Mouse (Mus musculus): ENCODE results near the gene Smarcd1. TPM values are rescaled to one million over a fixed set of nuclear protein-coding genes. Genes with fewer than 3 reads are reported as not detected.

Gene Smarcd1
- total and polyA plus RNA-seq, 2 experiments from 2014 or later = 16.8 to 35.7 TPM

DNA sequence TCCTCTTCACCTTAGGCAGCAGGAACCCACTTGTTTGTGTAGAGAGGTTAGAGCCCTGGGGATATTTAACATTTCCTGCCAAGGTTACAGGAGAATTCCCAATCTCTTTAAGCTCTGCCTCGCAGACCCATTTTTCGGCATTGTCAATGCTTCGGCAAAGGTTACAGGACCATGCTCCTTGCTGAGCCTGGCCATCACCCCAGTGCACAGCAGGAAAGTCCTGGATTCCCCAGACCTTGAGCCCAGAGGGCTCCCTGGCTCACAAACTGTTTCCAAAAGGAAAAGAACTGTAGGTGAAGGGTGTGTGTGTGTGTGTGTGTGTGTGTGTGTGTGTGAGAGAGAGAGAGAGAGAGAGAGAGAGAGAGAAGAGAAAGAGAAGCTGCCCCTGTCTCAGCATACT, 27.1 kb upstream of the Smarcd1 start:
- no peak overlapping the region for H3K4me2 ChIP-seq (ENCODE audit: low read depth, low read length)
- no peak overlapping the region for H3K9ac ChIP-seq (replicated peaks; ENCODE audit: low read depth, low read length)
- H3K9me3 ChIP-seq (replicated peaks; ENCODE audit: control insufficient read depth, low read length) = no peaks in the 10 kb centered on the region
- TF ChIP-seq EP300 (IDR thresholded peaks at IDR 0.05; ENCODE audit: low read depth) (no peak), CTCF (IDR thresholded peaks at IDR 0.05; ENCODE audit: low read depth) (no peak)
- no peak overlapping the region for H3K4me3 ChIP-seq (ENCODE audit: low read depth, low read length)
- no peaks in the 10 kb centered on the region for H3K4me1 ChIP-seq (ENCODE audit: control insufficient read depth, insufficient read depth)
- H3K27ac ChIP-seq (ENCODE audit: low read depth) = no peak overlapping the region
- H3K36me3 ChIP-seq (replicated peaks; ENCODE audit: control insufficient read depth, insufficient read depth, low read length) = no peaks in the 10 kb centered on the region
- DNase-seq (ENCODE audit: low spot score) (no peak), ATAC-seq (ENCODE audit: insufficient read depth, low read depth) (no peak)
- 59% methylated on average over 3 of the region's 3 CpGs for WGBS
- H3K27me3 ChIP-seq (ENCODE audit: control insufficient read depth, insufficient read depth, low read length) = peaks cover 58% of the 10 kb centered on the region

DNA sequence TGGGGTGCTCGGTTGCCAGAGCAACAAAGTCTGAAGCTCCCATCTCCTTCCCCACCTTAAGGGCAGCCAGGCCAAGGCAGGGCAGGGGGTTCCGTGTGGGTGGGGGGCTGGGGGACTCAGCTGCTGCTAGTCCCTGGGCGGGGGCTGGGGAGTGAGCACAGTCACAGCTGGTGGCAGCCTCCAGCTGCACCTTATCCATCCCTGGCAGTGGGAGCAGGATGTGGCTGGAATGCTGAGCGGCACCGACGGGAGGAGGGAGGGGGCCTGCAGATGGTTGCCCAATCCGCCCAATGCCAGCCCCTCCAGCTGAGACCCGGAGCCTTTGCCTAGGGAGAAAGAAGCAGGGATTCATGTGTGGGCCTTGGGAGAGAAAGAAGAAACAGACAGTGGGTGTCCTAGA, 24.8 kb upstream of the Smarcd1 start:
- no peaks in the 10 kb centered on the region for H3K4me1 ChIP-seq (ENCODE audit: control insufficient read depth, insufficient read depth)
- no peaks in the 10 kb centered on the region for H3K9me3 ChIP-seq (replicated peaks; ENCODE audit: control insufficient read depth, low read length)
- H3K4me3 ChIP-seq (ENCODE audit: low read depth, low read length) = no peak overlapping the region
- no peak overlapping the region for H3K27ac ChIP-seq (ENCODE audit: low read depth)
- ATAC-seq (ENCODE audit: insufficient read depth, low read depth) = no peak
- H3K36me3 ChIP-seq (replicated peaks; ENCODE audit: control insufficient read depth, insufficient read depth, low read length) = no peaks in the 10 kb centered on the region
- no peak overlapping the region for H3K9ac ChIP-seq (replicated peaks; ENCODE audit: low read depth, low read length)
- no peak overlapping the region for H3K4me2 ChIP-seq (ENCODE audit: low read depth, low read length)
- TF ChIP-seq EP300 (IDR thresholded peaks at IDR 0.05; ENCODE audit: low read depth) = no peak
- no peak for TF ChIP-seq CTCF (IDR thresholded peaks at IDR 0.05; ENCODE audit: low read depth)
- H3K27me3 ChIP-seq (ENCODE audit: control insufficient read depth, insufficient read depth, low read length) = peaks cover 36% of the 10 kb centered on the region
- DNase-seq (ENCODE audit: low spot score) = no peak
- WGBS = 50% methylated on average over 8 of the region's 8 CpGs

DNA sequence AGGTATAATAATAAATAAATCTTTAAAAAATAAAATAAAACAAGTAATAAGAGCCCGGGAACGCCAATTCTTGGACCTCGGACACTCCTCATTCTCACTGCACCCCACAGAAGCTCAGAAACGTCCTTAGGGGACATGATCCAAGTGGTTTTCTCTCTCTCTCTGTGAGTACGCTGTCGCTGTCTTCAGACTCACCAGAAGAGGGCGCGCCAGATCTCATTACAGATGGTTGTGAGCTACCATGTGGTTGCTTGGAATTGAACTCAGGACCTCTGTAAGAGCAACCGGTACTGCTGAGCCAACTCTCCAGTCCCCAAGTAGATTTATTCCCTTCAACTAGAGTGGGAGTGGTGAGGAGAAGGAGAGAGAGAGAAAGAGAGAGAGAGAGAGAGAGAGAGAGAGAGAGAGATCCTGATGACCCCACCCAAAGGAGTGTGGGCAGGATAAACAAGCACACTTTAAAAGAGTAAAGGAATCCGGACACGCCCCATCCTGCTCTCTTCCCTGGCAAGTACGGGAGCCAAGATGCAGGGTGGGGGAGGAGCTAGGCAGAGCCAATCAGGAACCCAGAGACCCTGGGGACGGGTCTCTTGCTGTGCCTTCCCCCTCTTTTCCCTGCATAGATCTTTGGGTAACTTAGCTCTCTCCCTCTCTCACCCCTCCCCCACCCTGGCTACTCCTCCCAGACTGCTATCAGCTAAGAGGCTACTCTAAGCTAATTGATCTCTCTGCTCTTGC, 23.7 kb upstream of the Smarcd1 start:
- WGBS = 10% methylated on average over 13 of the region's 13 CpGs
- H3K4me1 ChIP-seq (ENCODE audit: control insufficient read depth, insufficient read depth) = no peaks in the 10 kb centered on the region
- no peak for ATAC-seq (ENCODE audit: insufficient read depth, low read depth)
- DNase-seq (ENCODE audit: low spot score) = peak; percentile 8
- no peaks in the 10 kb centered on the region for H3K36me3 ChIP-seq (replicated peaks; ENCODE audit: control insufficient read depth, insufficient read depth, low read length)
- no peak overlapping the region for H3K4me2 ChIP-seq (ENCODE audit: low read depth, low read length)
- H3K4me3 ChIP-seq (ENCODE audit: low read depth, low read length) = no peak overlapping the region
- no peaks in the 10 kb centered on the region for H3K9me3 ChIP-seq (replicated peaks; ENCODE audit: control insufficient read depth, low read length)
- H3K27me3 ChIP-seq (ENCODE audit: control insufficient read depth, insufficient read depth, low read length) = peaks cover 25% of the 10 kb centered on the region
- TF ChIP-seq EP300 (IDR thresholded peaks at IDR 0.05; ENCODE audit: low read depth) (no peak), CTCF (IDR thresholded peaks at IDR 0.05; ENCODE audit: low read depth) (peak; percentile 28)
- H3K9ac ChIP-seq (replicated peaks; ENCODE audit: low read depth, low read length) = no peak overlapping the region
- no peak overlapping the region for H3K27ac ChIP-seq (ENCODE audit: low read depth)

- ATAC-seq (ENCODE audit: insufficient read depth, low read depth) (no peak), DNase-seq (ENCODE audit: low spot score) (no peak)
- H3K4me1 ChIP-seq (ENCODE audit: control insufficient read depth, insufficient read depth) = no peaks in the 10 kb centered on the region
- peaks cover 17% of the 10 kb centered on the region for H3K27me3 ChIP-seq (ENCODE audit: control insufficient read depth, insufficient read depth, low read length)
- H3K27ac ChIP-seq (ENCODE audit: low read depth) = no peak overlapping the region
- H3K9ac ChIP-seq (replicated peaks; ENCODE audit: low read depth, low read length) = no peak overlapping the region
- WGBS = 57% methylated on average over 7 of the region's 7 CpGs
- H3K36me3 ChIP-seq (replicated peaks; ENCODE audit: control insufficient read depth, insufficient read depth, low read length) = no peaks in the 10 kb centered on the region
- H3K4me3 ChIP-seq (ENCODE audit: low read depth, low read length) = no peak overlapping the region
- TF ChIP-seq CTCF (IDR thresholded peaks at IDR 0.05; ENCODE audit: low read depth) (no peak), EP300 (IDR thresholded peaks at IDR 0.05; ENCODE audit: low read depth) (no peak)
- H3K9me3 ChIP-seq (replicated peaks; ENCODE audit: control insufficient read depth, low read length) = no peaks in the 10 kb centered on the region
- H3K4me2 ChIP-seq (ENCODE audit: low read depth, low read length) = no peak overlapping the region
These were observed 22.9 kb upstream of the Smarcd1 start for GRCm38 (mm10) chr15:99679008-99679407.

- TF ChIP-seq CTCF (IDR thresholded peaks at IDR 0.05; ENCODE audit: low read depth) (peak; percentile 23; the same call in 1 of the 2 replicates), EP300 (IDR thresholded peaks at IDR 0.05; ENCODE audit: low read depth) (no peak)
- H3K27me3 ChIP-seq (ENCODE audit: control insufficient read depth, insufficient read depth, low read length) = no peaks in the 10 kb centered on the region
- no peaks in the 10 kb centered on the region for H3K4me1 ChIP-seq (ENCODE audit: control insufficient read depth, insufficient read depth)
- H3K4me2 ChIP-seq (ENCODE audit: low read depth, low read length) = no peak overlapping the region
- ATAC-seq (ENCODE audit: insufficient read depth, low read depth) (no peak), DNase-seq (ENCODE audit: low spot score) (no peak)
- H3K27ac ChIP-seq (ENCODE audit: low read depth) = no peak overlapping the region
- no peaks in the 10 kb centered on the region for H3K36me3 ChIP-seq (replicated peaks; ENCODE audit: control insufficient read depth, insufficient read depth, low read length)
- no peak overlapping the region for H3K4me3 ChIP-seq (ENCODE audit: low read depth, low read length)
- H3K9ac ChIP-seq (replicated peaks; ENCODE audit: low read depth, low read length) = no peak overlapping the region
- 90% methylated on average over 7 of the region's 7 CpGs for WGBS
- no peaks in the 10 kb centered on the region for H3K9me3 ChIP-seq (replicated peaks; ENCODE audit: control insufficient read depth, low read length)
These were observed 19.0 kb upstream of the Smarcd1 start for GRCm38 (mm10) chr15:99682880-99683279.

GRCm38 (mm10) chr15:99684156-99684555, 17.8 kb upstream of the Smarcd1 start:
- Histone ChIP-seq H3K4me2 (ENCODE audit: low read depth, low read length) (no peak overlapping the region), H3K9ac (replicated peaks; ENCODE audit: low read depth, low read length) (no peak overlapping the region), H3K9me3 (replicated peaks; ENCODE audit: control insufficient read depth, low read length) (no peaks in the 10 kb centered on the region), H3K4me1 (ENCODE audit: control insufficient read depth, insufficient read depth) (no peaks in the 10 kb centered on the region), H3K27ac (ENCODE audit: low read depth) (no peak overlapping the region), H3K27me3 (ENCODE audit: control insufficient read depth, insufficient read depth, low read length) (no peaks in the 10 kb centered on the region), H3K36me3 (replicated peaks; ENCODE audit: control insufficient read depth, insufficient read depth, low read length) (no peaks in the 10 kb centered on the region), H3K4me3 (ENCODE audit: low read depth, low read length) (no peak overlapping the region)
- no peak for TF ChIP-seq CTCF (IDR thresholded peaks at IDR 0.05; ENCODE audit: low read depth)
- TF ChIP-seq EP300 (IDR thresholded peaks at IDR 0.05; ENCODE audit: low read depth) = no peak
- ATAC-seq (ENCODE audit: insufficient read depth, low read depth) = no peak
- WGBS = 89% methylated on average over 5 of the region's 5 CpGs
- no peak for DNase-seq (ENCODE audit: low spot score)
